Mouse (Mus musculus): ENCODE results near the gene Pjvk. TPM values are rescaled to one million over a fixed set of nuclear protein-coding genes. Genes with fewer than 3 reads are reported as not detected.

Gene Pjvk
- total RNA-seq, 2 experiments from 2014 or later = not detected

- ATAC-seq (replicated peaks; ENCODE audit: low FRiP score, poor library complexity, severe bottlenecking) = no peak
These were observed 11.1 kb downstream of the Pjvk start for GRCm38 (mm10) chr2:76659419-76659818.

GRCm38 (mm10) chr2:76665531-76665930, 17.3 kb downstream of the Pjvk start:
- ATAC-seq (replicated peaks; ENCODE audit: low FRiP score, poor library complexity, severe bottlenecking) = no peak

DNA sequence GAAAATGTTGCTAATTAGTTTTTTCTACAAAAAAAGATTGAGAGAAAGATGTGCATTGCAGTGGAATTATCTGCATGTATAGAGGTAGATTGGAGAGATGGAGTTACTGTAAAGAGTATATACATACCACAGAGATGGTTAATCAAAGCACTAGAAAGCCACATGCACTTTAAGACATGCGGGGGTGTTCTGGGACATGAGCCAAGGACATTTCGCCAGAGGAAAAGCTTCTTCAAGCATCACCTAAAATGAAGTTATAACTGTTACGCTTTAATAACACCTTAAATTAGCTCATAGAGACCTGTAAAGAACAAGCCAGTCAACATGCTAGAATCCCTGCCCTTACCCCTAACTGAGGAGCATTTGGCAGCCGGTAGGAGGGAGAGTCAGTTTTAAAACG, 18.9 kb downstream of the Pjvk start:
- ATAC-seq (replicated peaks; ENCODE audit: low FRiP score, poor library complexity, severe bottlenecking) = no peak

DNA sequence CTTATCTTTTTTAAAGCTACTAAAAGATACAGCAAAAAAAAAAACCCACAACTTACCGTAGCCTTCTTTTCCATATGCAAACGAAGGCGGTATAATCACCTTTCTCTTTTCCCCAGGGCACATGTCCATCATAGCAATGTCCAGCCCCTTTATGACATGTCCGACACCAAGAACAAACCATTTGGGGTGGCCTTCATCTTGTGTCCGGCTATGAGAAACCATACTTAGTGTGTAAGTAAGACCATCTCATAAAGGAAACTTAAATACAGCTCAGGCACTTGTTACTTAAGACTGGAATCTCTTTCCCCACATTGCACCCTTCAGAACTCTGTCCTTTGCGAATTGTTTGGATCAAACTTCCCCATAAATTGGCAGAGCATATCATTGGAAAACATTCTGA, 23.4 kb downstream of the Pjvk start:
- ATAC-seq (replicated peaks; ENCODE audit: low FRiP score, poor library complexity, severe bottlenecking) = no peak

DNA sequence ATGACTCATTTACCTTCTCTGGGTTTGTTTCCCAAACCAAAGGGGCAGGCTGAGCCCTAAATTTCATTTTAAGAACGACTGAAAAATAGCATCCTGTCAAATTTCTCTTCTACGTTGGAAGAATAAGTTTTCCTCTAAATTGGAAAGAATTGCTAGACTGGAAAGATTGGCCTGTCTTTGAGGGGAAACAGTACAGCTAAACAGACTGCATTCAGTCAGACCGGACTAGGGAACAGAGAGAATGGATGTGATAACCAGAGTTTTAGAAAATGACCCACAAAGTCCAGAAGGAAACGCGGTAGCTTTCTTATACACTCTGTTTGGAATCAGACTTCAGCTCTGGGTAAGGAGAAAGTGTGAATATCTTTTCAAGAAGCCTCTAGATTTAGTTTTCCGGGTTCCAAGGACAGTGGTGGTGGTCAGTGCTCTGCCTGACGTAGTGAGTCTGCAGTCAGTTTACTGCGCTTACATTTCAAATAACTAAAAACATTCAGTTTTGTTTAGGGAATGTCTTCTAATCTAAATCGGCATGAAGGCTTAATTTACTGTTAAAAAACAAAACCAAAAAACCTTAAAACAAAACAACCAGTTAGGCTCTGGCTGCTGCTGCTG, 24.0 kb downstream of the Pjvk start:
- no peak for ATAC-seq (replicated peaks; ENCODE audit: low FRiP score, poor library complexity, severe bottlenecking)

- peak; percentile 91 for ATAC-seq (replicated peaks; ENCODE audit: low FRiP score, poor library complexity, severe bottlenecking)
These were observed 24.7 kb downstream of the Pjvk start, which contains the start of gene Fkbp7 for GRCm38 (mm10) chr2:76672966-76673392. Gene Fkbp7 (minus strand): TSS chr2:76673116.

- 0 out of 2 replicates have a peak, but pooled peaks have one; percentile 60 for ATAC-seq (replicated peaks; ENCODE audit: low FRiP score, poor library complexity, severe bottlenecking)
These were observed 25.3 kb downstream of the Pjvk start for GRCm38 (mm10) chr2:76673472-76674081.

DNA sequence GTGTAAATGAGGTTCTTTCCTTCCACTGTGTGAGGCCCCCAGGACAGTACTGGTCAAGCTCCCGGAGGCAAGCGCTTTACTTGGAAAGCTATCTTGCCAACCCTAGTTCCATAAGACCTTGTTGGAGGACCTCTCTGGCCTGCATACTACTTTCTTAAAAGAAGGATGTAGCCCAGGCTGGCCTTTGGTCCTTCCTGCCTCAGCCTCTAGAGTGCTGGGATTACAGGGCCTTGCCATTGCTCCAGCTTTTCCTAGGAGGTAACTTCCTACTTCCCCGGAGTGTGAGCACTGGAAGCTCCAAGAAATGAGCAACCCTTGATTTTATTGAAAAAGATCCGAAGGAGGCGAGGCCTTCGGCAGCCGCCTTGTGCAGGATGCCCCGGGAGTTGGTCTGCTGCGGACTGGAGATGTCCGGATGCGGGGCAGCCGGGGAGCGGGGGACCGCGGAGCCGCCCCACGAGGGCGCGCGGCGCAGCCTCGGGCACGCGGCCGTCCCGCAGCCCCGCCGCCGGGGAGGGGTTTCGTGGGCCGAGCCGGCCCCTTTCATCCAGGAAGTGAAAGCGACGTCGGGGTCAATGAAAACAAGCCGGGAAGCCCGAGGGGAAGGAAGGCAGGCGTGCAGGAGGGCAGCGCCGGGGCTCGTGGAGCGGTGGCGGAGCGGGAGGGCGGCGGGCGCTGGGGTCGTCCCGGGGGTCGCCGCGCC, 26.6 kb downstream of the Pjvk start, which contains the start of gene Plekha3:
Gene Plekha3, plus strand, starts transcription at position 557 of the 703 bp plus-strand sequence.
- peak; percentile 39; the same call in 1 of the 2 replicates for ATAC-seq (replicated peaks; ENCODE audit: low FRiP score, poor library complexity, severe bottlenecking)

- ATAC-seq (replicated peaks; ENCODE audit: low FRiP score, poor library complexity, severe bottlenecking) = no peak
These were observed 27.2 kb downstream of the Pjvk start for GRCm38 (mm10) chr2:76675451-76675850.

GRCm38 (mm10) chr2:76675949-76676348, 27.7 kb downstream of the Pjvk start:
- no peak for ATAC-seq (replicated peaks; ENCODE audit: low FRiP score, poor library complexity, severe bottlenecking)

- ATAC-seq (replicated peaks; ENCODE audit: low FRiP score, poor library complexity, severe bottlenecking) = no peak
These were observed 28.3 kb downstream of the Pjvk start for GRCm38 (mm10) chr2:76676401-76677226.

GRCm38 (mm10) chr2:76682301-76682700, 34.0 kb downstream of the Pjvk start:
- no peak for ATAC-seq (replicated peaks; ENCODE audit: low FRiP score, poor library complexity, severe bottlenecking)

DNA sequence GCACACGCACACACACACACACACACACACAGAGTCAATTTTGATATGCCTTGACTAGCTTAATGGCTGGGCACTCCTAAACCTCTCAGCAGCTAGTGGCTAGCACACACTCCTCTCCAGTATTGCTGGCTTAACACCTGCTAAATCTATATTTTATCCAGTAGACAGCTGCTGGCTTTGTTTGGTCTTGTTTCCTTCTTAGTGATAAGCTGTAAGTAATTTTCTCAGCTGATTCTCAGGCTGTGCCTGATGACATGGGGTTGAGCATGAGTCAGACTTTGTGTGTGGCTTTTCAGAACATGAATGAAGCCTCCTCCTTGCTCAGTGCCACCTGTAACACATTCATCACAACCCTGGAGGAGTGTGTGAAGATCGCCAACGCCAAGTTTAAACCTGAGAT, 38.7 kb downstream of the Pjvk start:
- ATAC-seq (replicated peaks; ENCODE audit: low FRiP score, poor library complexity, severe bottlenecking) = no peak

GRCm38 (mm10) chr2:76687608-76688007, 39.3 kb downstream of the Pjvk start:
- no peak for ATAC-seq (replicated peaks; ENCODE audit: low FRiP score, poor library complexity, severe bottlenecking)

- no peak for ATAC-seq (replicated peaks; ENCODE audit: low FRiP score, poor library complexity, severe bottlenecking)
These were observed 39.9 kb downstream of the Pjvk start for GRCm38 (mm10) chr2:76688162-76688561.

DNA sequence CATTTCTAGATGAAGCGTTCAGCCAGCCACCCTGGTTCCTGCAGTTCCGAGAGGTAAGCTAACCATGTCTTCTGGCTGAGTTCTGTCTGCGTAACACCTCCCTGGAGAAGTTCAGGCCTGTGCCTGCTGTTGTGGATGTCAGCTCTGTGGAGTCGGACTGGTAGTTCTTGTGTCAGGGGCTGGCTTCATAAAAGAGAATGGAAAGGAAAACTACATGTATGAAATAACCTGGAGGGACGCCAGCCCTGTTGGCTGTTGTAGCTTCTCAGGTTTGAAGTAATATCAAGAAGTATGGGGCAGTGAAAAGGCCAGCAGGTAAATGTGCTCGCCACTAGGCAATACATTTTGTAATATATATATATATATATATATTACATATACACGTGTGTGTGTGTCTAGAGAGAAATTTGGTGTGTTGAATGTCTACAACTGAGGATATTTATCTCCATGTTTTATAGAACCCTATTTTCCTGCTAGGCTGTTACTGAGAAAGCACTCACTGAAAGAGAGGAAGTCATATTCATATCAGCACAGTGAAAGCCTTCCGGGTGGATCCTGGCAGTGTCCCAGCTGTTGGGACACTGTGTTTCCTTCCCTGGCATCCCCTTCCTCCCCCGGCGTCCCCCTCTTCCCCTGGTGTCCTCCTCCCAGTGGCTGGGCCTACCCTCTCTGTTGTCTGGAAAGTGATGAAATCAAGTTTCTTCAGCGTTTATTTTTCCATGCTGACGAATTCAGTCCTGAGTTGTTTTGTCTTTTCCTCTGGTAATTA, 42.3 kb downstream of the Pjvk start:
- ATAC-seq (replicated peaks; ENCODE audit: low FRiP score, poor library complexity, severe bottlenecking) = no peak

DNA sequence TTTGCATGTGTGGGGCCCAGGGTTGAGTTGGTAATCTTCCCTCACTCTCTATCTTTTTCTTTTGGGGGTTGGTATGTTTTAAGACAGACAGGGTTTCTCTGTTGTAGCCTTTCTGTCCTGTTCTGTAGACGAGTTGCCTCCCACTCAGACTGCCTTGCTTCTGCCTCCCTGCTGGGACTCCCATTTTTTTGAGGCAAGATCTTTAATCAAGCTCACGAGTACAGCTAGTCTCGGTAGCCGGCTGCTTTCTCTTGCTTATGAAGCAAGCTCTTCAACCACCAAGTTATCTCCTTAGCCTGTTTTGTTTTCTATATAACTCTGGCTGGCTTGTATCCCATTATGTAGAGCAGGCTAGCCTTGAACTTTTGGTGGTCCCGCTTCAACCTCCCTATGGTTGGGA, 45.5 kb downstream of the Pjvk start:
- ATAC-seq (replicated peaks; ENCODE audit: low FRiP score, poor library complexity, severe bottlenecking) = no peak

- no peak for ATAC-seq (replicated peaks; ENCODE audit: low FRiP score, poor library complexity, severe bottlenecking)
These were observed 47.0 kb downstream of the Pjvk start for GRCm38 (mm10) chr2:76695290-76695689.

GRCm38 (mm10) chr2:76702188-76702587, 53.9 kb downstream of the Pjvk start:
- ATAC-seq (replicated peaks; ENCODE audit: low FRiP score, poor library complexity, severe bottlenecking) = no peak
